Mouse (Mus musculus): ENCODE results near the gene Olfml2a.
"Not testable (repeated sequence)": the region's sequence is repeated elsewhere in the genome, so short reads cannot be mapped to it uniquely, and the experiment has no call there.

Olfml2a gene

DNA sequence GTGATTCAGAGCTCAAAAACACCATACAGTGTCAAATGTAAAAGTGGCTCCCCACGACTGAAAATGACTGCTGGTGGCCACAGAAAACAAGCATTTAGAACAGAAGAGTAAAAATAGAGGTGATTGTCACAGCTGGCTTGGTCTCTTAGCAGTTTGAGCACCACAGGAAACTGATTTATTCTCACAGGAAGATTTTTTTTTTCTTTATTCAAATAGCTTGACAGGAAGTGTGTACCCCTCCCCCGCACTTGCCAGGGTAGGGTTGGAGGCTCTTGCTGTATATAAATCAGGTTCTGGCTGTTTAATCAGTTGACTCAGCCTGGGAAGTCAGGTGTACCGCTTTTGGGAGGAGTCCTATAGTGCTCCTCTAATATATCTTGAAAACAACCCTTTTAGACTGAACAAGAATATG is 77.2 kb downstream of the Olfml2a start:
- DNase-seq (ENCODE audit: extremely low spot score, low read depth, low spot score), result no peak

DNA sequence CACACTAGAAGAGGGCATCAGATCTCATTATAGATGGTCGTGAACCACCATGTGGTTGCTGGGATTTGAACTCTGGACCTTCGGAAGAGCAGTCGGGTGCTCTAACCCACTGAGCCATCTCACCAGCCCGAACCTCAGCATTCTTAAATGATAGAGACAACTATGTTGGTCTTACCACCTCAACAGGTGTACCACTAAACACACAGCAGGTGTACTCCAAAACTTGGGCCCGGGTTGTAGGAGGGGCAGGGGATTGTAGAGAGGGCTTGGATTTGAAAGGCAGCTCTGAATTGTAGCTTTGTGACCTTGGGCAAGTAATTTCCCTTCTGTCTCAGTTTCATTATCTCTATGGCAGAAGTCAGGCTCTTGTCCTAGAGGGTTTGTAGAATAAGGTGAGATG is 78.4 kb downstream of the Olfml2a start:
- not testable (repeated sequence) for DNase-seq (ENCODE audit: extremely low spot score, low read depth, low spot score)

DNA sequence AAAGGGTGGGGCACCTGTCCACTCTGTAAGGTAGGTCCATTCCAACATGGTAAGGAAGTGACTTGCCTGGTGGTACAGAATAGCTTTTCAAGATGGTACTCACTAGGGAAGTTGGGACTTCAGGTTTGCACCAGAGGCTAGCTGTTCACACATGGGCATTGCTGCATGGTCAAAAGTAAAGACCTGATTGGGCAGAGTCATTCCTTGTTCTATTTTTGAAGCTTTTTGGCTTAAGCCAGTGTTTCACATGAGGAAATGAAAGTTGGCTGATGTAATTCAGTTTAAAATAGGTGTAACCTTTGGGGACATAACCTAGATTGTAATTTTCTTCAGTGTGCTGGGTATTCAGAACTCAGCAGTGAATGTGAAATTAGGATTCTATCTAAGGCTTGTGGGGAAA is 79.5 kb downstream of the Olfml2a start:
- no peak for DNase-seq (ENCODE audit: extremely low spot score, low read depth, low spot score)

DNA sequence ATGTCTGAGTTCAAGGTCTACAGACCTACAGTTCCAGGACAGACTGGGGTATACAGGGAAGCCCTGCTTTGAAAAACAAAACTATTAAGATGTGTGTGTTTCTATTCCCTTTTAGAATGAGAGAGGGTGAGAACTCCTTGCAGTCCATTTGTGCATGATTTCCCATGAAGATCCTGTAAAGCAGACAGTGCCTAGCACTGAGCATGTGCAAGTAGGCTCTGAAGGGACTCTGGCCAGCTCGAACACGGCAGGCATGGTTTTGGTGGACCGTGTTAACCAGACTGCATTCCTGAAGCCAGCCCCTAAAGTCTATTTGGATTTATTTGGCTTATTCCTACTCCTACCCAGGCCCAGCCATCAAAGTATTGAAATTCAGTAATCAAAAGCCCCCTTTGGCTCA is 80.2 kb downstream of the Olfml2a start:
- DNase-seq (ENCODE audit: extremely low spot score, low read depth, low spot score), result no peak

DNA sequence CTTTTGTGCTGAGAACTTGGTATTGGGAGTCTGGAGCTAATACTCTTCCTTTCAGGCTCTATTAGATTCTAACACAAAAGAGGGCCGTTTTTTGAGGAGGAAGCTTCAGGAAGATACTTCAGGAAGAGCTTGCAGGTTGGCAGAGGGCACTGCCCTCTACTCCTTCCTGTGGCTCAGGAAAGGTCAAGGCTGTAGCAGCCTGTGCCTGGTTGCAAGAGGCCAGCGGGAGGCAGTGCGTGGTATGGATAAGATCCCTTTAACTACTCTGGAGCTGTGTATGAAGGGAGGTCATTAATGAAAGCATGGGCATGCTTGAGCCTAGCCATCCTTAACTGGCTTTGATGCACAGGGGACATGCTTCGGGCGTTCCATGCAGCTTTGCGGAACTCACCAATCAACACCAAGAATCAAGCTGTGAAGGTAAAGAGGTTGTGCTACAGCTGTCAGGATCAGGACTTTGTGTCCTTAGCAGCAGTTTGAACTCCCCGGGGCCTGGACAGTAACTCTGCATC is 81.0 kb downstream of the Olfml2a start:
- DNase-seq (ENCODE audit: extremely low spot score, low read depth, low spot score), result no peak

Measured in hindlimb bud, embryonic 11.5 days (tissue).